Mouse (Mus musculus) adrenal gland, adult 8-10 months (tissue): ENCODE data around the gene Cyp4f37. TPM values are rescaled to one million over a fixed set of nuclear protein-coding genes. Genes with fewer than 3 reads are reported as not detected.

Experiments
- DNase-seq: peaks from one replicate; pipeline ENCODE4 v3.0.0; 2022
- total RNA-seq, 4 experiments: library from RNA; stranded (reverse); gene quantifications; 2 replicates each; pipeline ENCODE4 v1.2.4; 2022

Cyp4f37 gene
- total RNA-seq, 4 experiments from 2014 or later: not detected

- peak; percentile 55 for DNase-seq
Observed at GRCm38 (mm10) chr17:32685048-32685750, 64.1 kb downstream of the Cyp4f37 start, which contains the start of gene Cyp4f15. Gene Cyp4f15, plus strand, starts transcription at chr17:32685627.

Other genes with a start within 250 kb of the Cyp4f37 start
- gene Wiz, start 231.9 kb upstream of the Cyp4f37 start, total RNA-seq: 10 to 100 TPM; 45.4 to 81.3 (median 58.8) TPM
- gene Rasal3, start 217.7 kb upstream of the Cyp4f37 start, total RNA-seq: 1 to 10 TPM; 2.2 to 4.0 (median 2.5) TPM
- under 1 TPM; 0.11 to 0.62 (median 0.34) TPM for gene Pglyrp2, start 197.1 kb upstream of the Cyp4f37 start, total RNA-seq
- not detected for gene Cyp4f39, start 168.6 kb upstream of the Cyp4f37 start, total RNA-seq
- gene Cyp4f17, start 115.3 kb upstream of the Cyp4f37 start, total RNA-seq: 10 to 100 TPM; 11.1 to 32.1 (median 21.6) TPM
- 10 to 100 TPM; 12.0 to 28.8 (median 19.9) TPM for gene Cyp4f16, start 84.8 kb upstream of the Cyp4f37 start, total RNA-seq
- under 1 TPM in 1 of 4 experiments, not detected in 3; 0.24 TPM for gene Cyp4f40, start 37.6 kb downstream of the Cyp4f37 start, total RNA-seq
- 1 to 10 TPM; 3.2 to 7.5 (median 6.4) TPM for gene Cyp4f15, start 64.3 kb downstream of the Cyp4f37 start, total RNA-seq
- 10 to 100 TPM; 42.0 to 67.7 (median 61.5) TPM for gene Zfp871, start 167.0 kb downstream of the Cyp4f37 start, total RNA-seq
- gene Zfp811, start 188.6 kb downstream of the Cyp4f37 start, total RNA-seq: 1 to 10 TPM in 2 of 4 experiments, under 1 TPM in 2; 0.73 to 1.3 (median 1.00) TPM
- 10 to 100 TPM; 11.2 to 18.2 (median 14.1) TPM for gene Zfp799, start 209.0 kb downstream of the Cyp4f37 start, total RNA-seq